Mouse (Mus musculus): ENCODE measurements around the gene Ccdc69.

DNA sequence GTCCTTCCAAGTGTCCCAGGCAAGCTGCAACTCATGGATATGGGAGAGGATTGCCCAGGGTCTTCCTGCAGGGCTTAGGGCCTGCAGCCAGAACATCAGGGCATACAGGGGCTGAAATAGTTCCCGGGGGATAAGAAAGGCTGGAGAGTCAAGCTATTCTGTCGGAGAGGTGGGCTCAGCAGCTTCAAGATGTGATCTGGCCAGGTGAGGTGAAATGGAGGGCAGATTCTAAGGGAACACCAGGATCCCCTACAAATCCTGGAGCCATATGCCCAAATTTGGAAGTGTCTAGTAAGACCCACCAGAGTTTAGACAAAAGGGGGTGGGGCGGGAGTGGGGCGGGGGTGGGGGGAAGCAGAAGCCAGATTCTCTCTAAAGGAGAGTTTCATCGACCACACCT is 45.6 kb downstream of the Ccdc69 start:
- TF ChIP-seq CTCF (IDR thresholded peaks at IDR 0.05) = no peak
- no peak for TF ChIP-seq EP300 (IDR thresholded peaks at IDR 0.05)

Measured in lung, postnatal 0 days (tissue).